Mouse (Mus musculus) intestine, embryonic 14.5 days (tissue): ENCODE results near the gene Elmo1. TPM values are rescaled to one million over a fixed set of nuclear protein-coding genes. Genes with fewer than 3 reads are reported as not detected.

Experiments used
- ATAC-seq: fragments of 200-750 bp; cut with Nextera tagmentation; replicated peaks from 2 replicates; pipeline ENCODE4 v1.8.0; 2017; ENCODE audit warnings: low read depth, moderate number of reproducible peaks, moderate TSS enrichment, moderate library complexity; ENCODE audit not compliant: low FRiP score, low TSS enrichment
- DNase-seq: peaks from one replicate; pipeline ENCODE4 v3.0.0-alpha.2; 2018; ENCODE audit warnings: low spot score
- H3K27ac ChIP-seq: fragments of 300-500 bp; sonication (generic); 2 replicates; pipeline ENCODE4 v1.5.1; 2014; ENCODE audit warnings: low read depth, mild to moderate bottlenecking, control low read depth
- H3K27me3 ChIP-seq: fragments of 300-500 bp; sonication (generic); replicated peaks from 2 replicates; pipeline ENCODE4 v1.6.1; 2014; ENCODE audit warnings: low read length, control low read depth; ENCODE audit not compliant: control insufficient read depth, insufficient read depth
- H3K36me3 ChIP-seq: fragments of 300-500 bp; sonication (generic); 2 replicates; pipeline ENCODE4 v1.6.1; 2014; ENCODE audit warnings: low read length, control low read depth; ENCODE audit not compliant: control insufficient read depth, insufficient read depth
- H3K4me1 ChIP-seq: fragments of 300-500 bp; sonication (generic); replicated peaks from 2 replicates; pipeline ENCODE4 v1.6.1; 2014; ENCODE audit warnings: low read length, control low read depth, mixed read lengths; ENCODE audit not compliant: control insufficient read depth, insufficient read depth
- H3K4me2 ChIP-seq: fragments of 300-500 bp; sonication (generic); 2 replicates; pipeline ENCODE4 v1.6.1; 2014; ENCODE audit warnings: low read length
- H3K4me3 ChIP-seq: fragments of 300-500 bp; sonication (generic); 2 replicates; pipeline ENCODE4 v1.5.1; 2014; ENCODE audit warnings: low read depth, low read length, control low read depth, mixed read lengths
- H3K9ac ChIP-seq: fragments of 300-500 bp; sonication (generic); 2 replicates; pipeline ENCODE4 v1.6.1; 2014; ENCODE audit warnings: mild to moderate bottlenecking, low read length
- H3K9me3 ChIP-seq: fragments of 300-500 bp; sonication (generic); 2 replicates; pipeline ENCODE4 v1.6.1; 2016; ENCODE audit warnings: low read length, control low read depth; ENCODE audit not compliant: control insufficient read depth
- WGBS: fragments of 180-500 bp; shearing (Covaris S2); extraction: QIAGEN DNeasy Blood & Tissue Kit; methylation state at CpG from one replicate; pipeline ENCODE4 v1.1.7; 2014; 5-methylcytosine and 5-hydroxymethylcytosine counted together
- polyA plus RNA-seq: library from polyadenylated mRNA; unstranded; fragments of >200 nt; fragmentation: Nextera tagmentation; extraction: Ambion mirVana; gene quantifications from 2 replicates; pipeline ENCODE4 v1.2.1, GENCODE M21; 2014

Gene Elmo1
- polyA plus RNA-seq, 1 experiment from 2014 or later: 16.6 TPM

- Histone ChIP-seq H3K36me3 (no peaks in the 10 kb centered on the region), H3K4me2 (no peak overlapping the region), H3K27me3 (no peaks in the 10 kb centered on the region), H3K9ac (no peak overlapping the region), H3K4me1 (peaks cover 22% of the 10 kb centered on the region), H3K27ac (no peak overlapping the region), H3K4me3 (no peak overlapping the region), H3K9me3 (0 out of 2 replicates have a peak, but pooled peaks cover 1% of the 10 kb centered on the region)
- no peak for ATAC-seq
- DNase-seq: no peak
- 86% methylated on average over 20 of the region's 20 CpGs for WGBS
These were observed 94.8 kb downstream of the Elmo1 start for GRCm38 (mm10) chr13:20185034-20185846.

GRCm38 (mm10) chr13:20185847-20186213 is 95.4 kb downstream of the Elmo1 start:
- ATAC-seq (no peak), DNase-seq (no peak)
- Histone ChIP-seq H3K4me3 (no peak overlapping the region), H3K27ac (no peak overlapping the region), H3K9me3 (0 out of 2 replicates have a peak, but pooled peaks cover 4% of the 10 kb centered on the region), H3K4me2 (no peak overlapping the region), H3K27me3 (no peaks in the 10 kb centered on the region), H3K9ac (no peak overlapping the region), H3K36me3 (no peaks in the 10 kb centered on the region), H3K4me1 (peaks cover 22% of the 10 kb centered on the region)
- 86% methylated on average over 4 of the region's 4 CpGs for WGBS

GRCm38 (mm10) chr13:20187647-20188046 is 97.3 kb downstream of the Elmo1 start:
- DNase-seq (no peak), ATAC-seq (no peak)
- no peak overlapping the region for H3K4me2 ChIP-seq
- H3K27ac ChIP-seq: no peak overlapping the region; the same call in 1 of the 2 replicates
- 71% methylated on average over 2 of the region's 2 CpGs for WGBS
- no peak overlapping the region for H3K9ac ChIP-seq
- no peaks in the 10 kb centered on the region for H3K27me3 ChIP-seq
- H3K9me3 ChIP-seq: 0 out of 2 replicates have a peak, but pooled peaks cover 4% of the 10 kb centered on the region
- H3K4me1 ChIP-seq: peaks cover 19% of the 10 kb centered on the region
- H3K4me3 ChIP-seq: no peak overlapping the region
- H3K36me3 ChIP-seq: no peaks in the 10 kb centered on the region

GRCm38 (mm10) chr13:20192009-20192584 is 101.7 kb downstream of the Elmo1 start:
- no peak for ATAC-seq
- Histone ChIP-seq H3K27ac (no peak overlapping the region), H3K27me3 (no peaks in the 10 kb centered on the region), H3K36me3 (no peaks in the 10 kb centered on the region), H3K9ac (no peak overlapping the region), H3K4me2 (no peak overlapping the region), H3K4me3 (no peak overlapping the region), H3K4me1 (peaks cover 9% of the 10 kb centered on the region; the same call in 1 of the 2 replicates), H3K9me3 (0 out of 2 replicates have a peak, but pooled peaks cover 4% of the 10 kb centered on the region)
- 89% methylated on average over 6 of the region's 6 CpGs for WGBS
- DNase-seq: no peak

- no peaks in the 10 kb centered on the region for H3K27me3 ChIP-seq
- H3K9ac ChIP-seq: no peak overlapping the region
- no peaks in the 10 kb centered on the region for H3K9me3 ChIP-seq
- WGBS: 64% methylated on average over 2 of the region's 2 CpGs
- H3K27ac ChIP-seq: no peak overlapping the region
- no peaks in the 10 kb centered on the region for H3K4me1 ChIP-seq
- ATAC-seq (no peak), DNase-seq (no peak)
- H3K4me2 ChIP-seq: no peak overlapping the region
- H3K36me3 ChIP-seq: no peaks in the 10 kb centered on the region
- no peak overlapping the region for H3K4me3 ChIP-seq
These were observed 110.2 kb downstream of the Elmo1 start for GRCm38 (mm10) chr13:20200582-20200981.

GRCm38 (mm10) chr13:20202617-20203016 is 112.2 kb downstream of the Elmo1 start:
- no peak overlapping the region for H3K4me3 ChIP-seq
- 81% methylated on average over 4 of the region's 4 CpGs for WGBS
- no peaks in the 10 kb centered on the region for H3K4me1 ChIP-seq
- ATAC-seq (no peak), DNase-seq (no peak)
- no peaks in the 10 kb centered on the region for H3K27me3 ChIP-seq
- no peak overlapping the region for H3K27ac ChIP-seq
- H3K9me3 ChIP-seq: no peaks in the 10 kb centered on the region
- H3K4me2 ChIP-seq: no peak overlapping the region
- no peak overlapping the region for H3K9ac ChIP-seq
- no peaks in the 10 kb centered on the region for H3K36me3 ChIP-seq

GRCm38 (mm10) chr13:20204165-20204564 is 113.8 kb downstream of the Elmo1 start:
- Histone ChIP-seq H3K4me1 (no peaks in the 10 kb centered on the region; the same call in 1 of the 2 replicates), H3K4me2 (no peak overlapping the region), H3K4me3 (no peak overlapping the region), H3K27ac (no peak overlapping the region), H3K27me3 (no peaks in the 10 kb centered on the region), H3K36me3 (no peaks in the 10 kb centered on the region), H3K9ac (no peak overlapping the region), H3K9me3 (no peaks in the 10 kb centered on the region)
- ATAC-seq (no peak), DNase-seq (no peak)

- ATAC-seq: no peak
- no peak overlapping the region for H3K9ac ChIP-seq
- no peak overlapping the region for H3K4me3 ChIP-seq
- H3K27ac ChIP-seq: no peak overlapping the region
- H3K4me2 ChIP-seq: no peak overlapping the region
- H3K27me3 ChIP-seq: no peaks in the 10 kb centered on the region
- H3K4me1 ChIP-seq: no peaks in the 10 kb centered on the region; the same call in 1 of the 2 replicates
- H3K36me3 ChIP-seq: no peaks in the 10 kb centered on the region
- 87% methylated on average over 12 of the region's 12 CpGs for WGBS
- no peak for DNase-seq
- no peaks in the 10 kb centered on the region for H3K9me3 ChIP-seq
These were observed 114.8 kb downstream of the Elmo1 start for GRCm38 (mm10) chr13:20205007-20205745.
